Mouse (Mus musculus) intestine, embryonic 14.5 days (tissue): ENCODE results near the gene Naa80. TPM values are rescaled to one million over a fixed set of nuclear protein-coding genes. Genes with fewer than 3 reads are reported as not detected.

Source experiments
- ATAC-seq: fragments of 200-750 bp; cut with Nextera tagmentation; replicated peaks from 2 replicates; pipeline ENCODE4 v1.8.0; 2017; ENCODE audit warnings: low read depth, moderate number of reproducible peaks, moderate TSS enrichment, moderate library complexity; ENCODE audit not compliant: low FRiP score, low TSS enrichment
- DNase-seq: peaks from one replicate; pipeline ENCODE4 v3.0.0-alpha.2; 2018; ENCODE audit warnings: low spot score
- H3K27ac ChIP-seq: fragments of 300-500 bp; sonication (generic); 2 replicates; pipeline ENCODE4 v1.5.1; 2014; ENCODE audit warnings: low read depth, mild to moderate bottlenecking, control low read depth
- H3K27me3 ChIP-seq: fragments of 300-500 bp; sonication (generic); replicated peaks from 2 replicates; pipeline ENCODE4 v1.6.1; 2014; ENCODE audit warnings: low read length, control low read depth; ENCODE audit not compliant: control insufficient read depth, insufficient read depth
- H3K36me3 ChIP-seq: fragments of 300-500 bp; sonication (generic); 2 replicates; pipeline ENCODE4 v1.6.1; 2014; ENCODE audit warnings: low read length, control low read depth; ENCODE audit not compliant: control insufficient read depth, insufficient read depth
- H3K4me1 ChIP-seq: fragments of 300-500 bp; sonication (generic); replicated peaks from 2 replicates; pipeline ENCODE4 v1.6.1; 2014; ENCODE audit warnings: low read length, control low read depth, mixed read lengths; ENCODE audit not compliant: control insufficient read depth, insufficient read depth
- H3K4me2 ChIP-seq: fragments of 300-500 bp; sonication (generic); 2 replicates; pipeline ENCODE4 v1.6.1; 2014; ENCODE audit warnings: low read length
- H3K4me3 ChIP-seq: fragments of 300-500 bp; sonication (generic); 2 replicates; pipeline ENCODE4 v1.5.1; 2014; ENCODE audit warnings: low read depth, low read length, control low read depth, mixed read lengths
- H3K9ac ChIP-seq: fragments of 300-500 bp; sonication (generic); 2 replicates; pipeline ENCODE4 v1.6.1; 2014; ENCODE audit warnings: mild to moderate bottlenecking, low read length
- H3K9me3 ChIP-seq: fragments of 300-500 bp; sonication (generic); 2 replicates; pipeline ENCODE4 v1.6.1; 2016; ENCODE audit warnings: low read length, control low read depth; ENCODE audit not compliant: control insufficient read depth
- WGBS: fragments of 180-500 bp; shearing (Covaris S2); extraction: QIAGEN DNeasy Blood & Tissue Kit; methylation state at CpG from one replicate; pipeline ENCODE4 v1.1.7; 2014; 5-methylcytosine and 5-hydroxymethylcytosine counted together
- polyA plus RNA-seq: library from polyadenylated mRNA; unstranded; fragments of >200 nt; fragmentation: Nextera tagmentation; extraction: Ambion mirVana; gene quantifications from 2 replicates; pipeline ENCODE4 v1.2.1, GENCODE M21; 2014

Naa80 gene
- polyA plus RNA-seq, 1 experiment from 2014 or later, result 14.7 TPM

GRCm38 (mm10) chr9:107593101-107593976 lies 14.7 kb downstream of the Naa80 start:
- Histone ChIP-seq H3K36me3 (peaks cover 56% of the 10 kb centered on the region), H3K4me2 (no peak overlapping the region), H3K4me3 (no peak overlapping the region), H3K4me1 (peaks cover 7% of the 10 kb centered on the region), H3K9me3 (no peaks in the 10 kb centered on the region), H3K27ac (no peak overlapping the region), H3K27me3 (no peaks in the 10 kb centered on the region), H3K9ac (no peak overlapping the region)
- 86% methylated on average over 11 of the region's 11 CpGs for WGBS
- DNase-seq (no peak), ATAC-seq (no peak)

GRCm38 (mm10) chr9:107594281-107595062 lies 15.8 kb downstream of the Naa80 start:
- 75% methylated on average over 8 of the region's 8 CpGs for WGBS
- ATAC-seq, result no peak
- H3K27ac ChIP-seq, result no peak overlapping the region
- H3K9ac ChIP-seq, result no peak overlapping the region
- no peak overlapping the region for H3K4me2 ChIP-seq
- H3K27me3 ChIP-seq, result no peaks in the 10 kb centered on the region
- H3K9me3 ChIP-seq, result no peaks in the 10 kb centered on the region
- no peak overlapping the region for H3K4me3 ChIP-seq
- DNase-seq, result no peak
- peaks cover 56% of the 10 kb centered on the region for H3K36me3 ChIP-seq
- no peaks in the 10 kb centered on the region for H3K4me1 ChIP-seq

GRCm38 (mm10) chr9:107596619-107597569 lies 18.2 kb downstream of the Naa80 start:
- Histone ChIP-seq H3K9me3 (no peaks in the 10 kb centered on the region), H3K9ac (no peak overlapping the region), H3K36me3 (peaks cover 32% of the 10 kb centered on the region), H3K4me3 (no peak overlapping the region), H3K4me2 (no peak overlapping the region), H3K27me3 (no peaks in the 10 kb centered on the region), H3K27ac (no peak overlapping the region), H3K4me1 (no peaks in the 10 kb centered on the region)
- DNase-seq (no peak), ATAC-seq (no peak)
- 87% methylated on average over 11 of the region's 11 CpGs for WGBS

- no peaks in the 10 kb centered on the region for H3K27me3 ChIP-seq
- WGBS, result 78% methylated on average over 5 of the region's 5 CpGs
- H3K4me2 ChIP-seq, result no peak overlapping the region
- no peak overlapping the region for H3K27ac ChIP-seq
- no peak for ATAC-seq
- DNase-seq, result no peak
- peaks cover 3% of the 10 kb centered on the region; the same call in 1 of the 2 replicates for H3K4me1 ChIP-seq
- H3K9me3 ChIP-seq, result no peaks in the 10 kb centered on the region
- H3K36me3 ChIP-seq, result peaks cover 17% of the 10 kb centered on the region
- H3K4me3 ChIP-seq, result no peak overlapping the region
- H3K9ac ChIP-seq, result no peak overlapping the region
These were observed 19.7 kb downstream of the Naa80 start for GRCm38 (mm10) chr9:107598385-107598784.

GRCm38 (mm10) chr9:107599433-107599832 lies 20.7 kb downstream of the Naa80 start:
- no peak for ATAC-seq
- DNase-seq, result no peak
- Histone ChIP-seq H3K9me3 (no peaks in the 10 kb centered on the region), H3K4me1 (peaks cover 10% of the 10 kb centered on the region), H3K4me2 (no peak overlapping the region), H3K27me3 (no peaks in the 10 kb centered on the region), H3K4me3 (no peak overlapping the region), H3K36me3 (peaks cover 6% of the 10 kb centered on the region), H3K27ac (no peak overlapping the region), H3K9ac (no peak overlapping the region)
- WGBS, result 83% methylated on average over 9 of the region's 9 CpGs

GRCm38 (mm10) chr9:107599842-107600241 lies 21.2 kb downstream of the Naa80 start:
- Histone ChIP-seq H3K9ac (no peak overlapping the region), H3K4me2 (no peak overlapping the region), H3K27ac (no peak overlapping the region), H3K4me1 (peaks cover 14% of the 10 kb centered on the region), H3K27me3 (no peaks in the 10 kb centered on the region), H3K36me3 (peaks cover 2% of the 10 kb centered on the region), H3K4me3 (no peak overlapping the region), H3K9me3 (no peaks in the 10 kb centered on the region)
- ATAC-seq (no peak), DNase-seq (no peak)
- 62% methylated on average over 14 of the region's 14 CpGs for WGBS

GRCm38 (mm10) chr9:107600745-107601144 lies 22.1 kb downstream of the Naa80 start:
- no peaks in the 10 kb centered on the region for H3K27me3 ChIP-seq
- H3K4me2 ChIP-seq, result no peak overlapping the region
- no peaks in the 10 kb centered on the region for H3K9me3 ChIP-seq
- H3K27ac ChIP-seq, result no peak overlapping the region
- ATAC-seq (no peak), DNase-seq (no peak)
- H3K9ac ChIP-seq, result no peak overlapping the region
- H3K4me1 ChIP-seq, result peaks cover 16% of the 10 kb centered on the region
- H3K4me3 ChIP-seq, result no peak overlapping the region
- 78% methylated on average over 12 of the region's 12 CpGs for WGBS
- no peaks in the 10 kb centered on the region for H3K36me3 ChIP-seq

GRCm38 (mm10) chr9:107601275-107601674 lies 22.6 kb downstream of the Naa80 start:
- DNase-seq (no peak), ATAC-seq (no peak)
- Histone ChIP-seq H3K36me3 (no peaks in the 10 kb centered on the region), H3K9ac (no peak overlapping the region), H3K4me2 (no peak overlapping the region), H3K4me1 (peaks cover 16% of the 10 kb centered on the region), H3K27ac (no peak overlapping the region), H3K9me3 (no peaks in the 10 kb centered on the region), H3K27me3 (no peaks in the 10 kb centered on the region), H3K4me3 (no peak overlapping the region)
- WGBS, result 83% methylated on average over 11 of the region's 11 CpGs
